Mouse (Mus musculus) small intestine, adult 2 months (tissue): ENCODE data around the gene Gucd1.

ENCODE experiments used
- CTCF ChIP-seq: fragments of 200-500 bp; IDR thresholded peaks from 2 replicates; pipeline ENCODE4 v1.5.1; 2012; ENCODE audit warnings: low read depth, mild to moderate bottlenecking, control low read depth, inconsistent platforms, low read length, moderate library complexity, mixed read lengths; ENCODE audit not compliant: insufficient replicate concordance, insufficient read length; ENCODE audit errors: extremely low read depth
- POLR2A ChIP-seq: fragments of 200-500 bp; IDR thresholded peaks from 2 replicates; pipeline ENCODE4 v1.6.1; 2012; ENCODE audit warnings: low read depth, mild to moderate bottlenecking, control low read depth, inconsistent platforms, low read length, moderate library complexity

GRCm38 (mm10) chr10:75441800-75442199 lies 76.0 kb downstream of the Gucd1 start:
- TF ChIP-seq POLR2A (no peak), CTCF (no peak)
